Mouse (Mus musculus): ENCODE data around the gene Fam149a. TPM values are rescaled to one million over a fixed set of nuclear protein-coding genes. Genes with fewer than 3 reads are reported as not detected.
A peak's percentile ranks its signal among the peaks of the same experiment; 100 is the strongest.

Fam149a gene
- polyA plus RNA-seq, 1 experiment from 2014 or later = 4.0 TPM

DNA sequence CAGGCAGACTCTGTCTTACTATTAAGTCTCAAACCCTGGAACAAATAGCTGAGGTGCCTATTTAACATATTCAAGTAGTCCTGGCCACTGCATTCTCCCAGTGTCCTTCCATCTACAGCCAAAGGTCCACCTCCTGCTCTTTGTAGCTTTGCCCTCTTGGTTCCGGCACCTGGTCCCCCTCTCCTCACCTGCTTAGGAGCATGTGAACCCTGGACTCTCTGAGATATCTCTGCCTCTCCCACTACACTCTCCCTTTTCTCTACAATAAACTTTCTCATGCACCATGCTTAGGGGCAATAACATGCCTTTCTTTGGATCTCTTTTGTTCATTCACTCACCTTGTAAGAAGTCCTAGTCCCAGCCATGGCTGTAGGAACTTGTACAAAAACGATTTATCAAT, 60.7 kb downstream of the Fam149a start:
- ATAC-seq (no peak), DNase-seq (ENCODE audit: low spot score) (no peak)
- H3K4me3 ChIP-seq (ENCODE audit: low read depth, low read length) = no peak overlapping the region
- H3K27ac ChIP-seq (ENCODE audit: low read depth, low read length) = no peak overlapping the region
- H3K27me3 ChIP-seq (replicated peaks; ENCODE audit: control insufficient read depth, insufficient read depth, low read length) = no peaks in the 10 kb centered on the region
- no peaks in the 10 kb centered on the region for H3K9me3 ChIP-seq (replicated peaks; ENCODE audit: control insufficient read depth, low read length)
- no peaks in the 10 kb centered on the region for H3K4me1 ChIP-seq (ENCODE audit: control insufficient read depth, insufficient read depth, low read length)
- WGBS = 89% methylated on average over 2 of the region's 2 CpGs
- H3K9ac ChIP-seq (ENCODE audit: low read length) = no peak overlapping the region
- no peak overlapping the region for H3K4me2 ChIP-seq (ENCODE audit: low read length)
- no peaks in the 10 kb centered on the region for H3K36me3 ChIP-seq (ENCODE audit: control insufficient read depth, insufficient read depth, low read length)

- Histone ChIP-seq H3K4me1 (ENCODE audit: control insufficient read depth, insufficient read depth, low read length) (no peaks in the 10 kb centered on the region), H3K27me3 (replicated peaks; ENCODE audit: control insufficient read depth, insufficient read depth, low read length) (no peaks in the 10 kb centered on the region), H3K9me3 (replicated peaks; ENCODE audit: control insufficient read depth, low read length) (no peaks in the 10 kb centered on the region), H3K27ac (ENCODE audit: low read depth, low read length) (no peak overlapping the region), H3K4me3 (ENCODE audit: low read depth, low read length) (no peak overlapping the region), H3K36me3 (ENCODE audit: control insufficient read depth, insufficient read depth, low read length) (no peaks in the 10 kb centered on the region), H3K4me2 (ENCODE audit: low read length) (no peak overlapping the region), H3K9ac (ENCODE audit: low read length) (no peak overlapping the region)
- ATAC-seq (no peak), DNase-seq (ENCODE audit: low spot score) (no peak)
- WGBS = 80% methylated on average over 1 of the region's 1 CpGs
Measured at GRCm38 (mm10) chr8:45320930-45321329, 61.2 kb downstream of the Fam149a start.

GRCm38 (mm10) chr8:45310967-45311366, 71.1 kb downstream of the Fam149a start:
- DNase-seq (ENCODE audit: low spot score) = no peak
- no peak overlapping the region for H3K4me2 ChIP-seq (ENCODE audit: low read length)
- H3K9me3 ChIP-seq (replicated peaks; ENCODE audit: control insufficient read depth, low read length) = no peaks in the 10 kb centered on the region
- 87% methylated on average over 4 of the region's 4 CpGs for WGBS
- ATAC-seq = no peak
- no peaks in the 10 kb centered on the region for H3K4me1 ChIP-seq (ENCODE audit: control insufficient read depth, insufficient read depth, low read length)
- no peak overlapping the region for H3K9ac ChIP-seq (ENCODE audit: low read length)
- H3K36me3 ChIP-seq (ENCODE audit: control insufficient read depth, insufficient read depth, low read length) = no peaks in the 10 kb centered on the region
- no peaks in the 10 kb centered on the region for H3K27me3 ChIP-seq (replicated peaks; ENCODE audit: control insufficient read depth, insufficient read depth, low read length)
- H3K4me3 ChIP-seq (ENCODE audit: low read depth, low read length) = no peak overlapping the region
- H3K27ac ChIP-seq (ENCODE audit: low read depth, low read length) = no peak overlapping the region

DNA sequence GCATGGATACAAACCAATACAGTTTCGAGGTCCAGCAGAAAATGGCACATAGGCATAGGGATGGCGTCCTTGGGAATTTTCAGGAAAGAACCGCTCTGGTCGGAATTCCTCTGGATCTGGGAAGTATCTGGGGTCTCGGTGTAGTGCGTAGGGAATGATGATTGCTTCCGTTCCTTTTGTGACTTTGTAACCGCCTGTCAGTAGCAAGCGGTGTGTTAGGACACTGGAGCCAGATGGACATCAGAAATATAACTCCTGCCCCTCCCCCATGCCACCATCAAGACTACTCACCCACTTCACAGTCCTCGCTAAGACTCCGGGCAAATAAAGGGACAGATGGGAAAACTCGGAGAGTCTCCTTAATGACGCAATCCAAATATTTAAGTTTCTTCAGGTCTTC, 73.7 kb downstream of the Fam149a start, which contains the start of gene Gm45753:
Gene Gm45753 (minus strand): TSS at position 101 of the 400 bp plus-strand sequence.
- WGBS = 94% methylated on average over 13 of the region's 13 CpGs
- no peaks in the 10 kb centered on the region for H3K9me3 ChIP-seq (replicated peaks; ENCODE audit: control insufficient read depth, low read length)

DNA sequence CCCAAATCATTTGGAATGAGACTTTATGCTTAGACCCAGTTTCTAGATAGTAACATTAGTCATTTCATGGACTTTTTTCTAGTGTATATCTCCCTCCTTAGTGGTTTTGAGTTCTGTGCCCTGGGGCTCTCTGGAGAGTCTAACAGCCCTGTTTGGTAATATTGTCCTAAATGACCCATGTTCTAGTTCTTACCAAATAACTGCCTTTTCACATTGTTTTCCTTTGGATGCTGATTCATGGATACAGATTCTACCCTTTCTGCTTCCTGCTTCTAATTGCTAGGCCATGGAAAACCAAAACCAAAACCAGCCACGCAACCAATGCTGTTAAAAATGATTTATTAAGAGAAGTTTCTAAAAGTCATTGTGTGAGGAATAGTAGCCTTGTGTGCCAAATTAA, 76.6 kb downstream of the Fam149a start:
- H3K27me3 ChIP-seq (replicated peaks; ENCODE audit: control insufficient read depth, insufficient read depth, low read length) = no peaks in the 10 kb centered on the region
- no peaks in the 10 kb centered on the region for H3K36me3 ChIP-seq (ENCODE audit: control insufficient read depth, insufficient read depth, low read length)
- H3K4me1 ChIP-seq (ENCODE audit: control insufficient read depth, insufficient read depth, low read length) = no peaks in the 10 kb centered on the region
- H3K9ac ChIP-seq (ENCODE audit: low read length) = no peak overlapping the region
- 83% methylated on average over 1 of the region's 1 CpGs for WGBS
- H3K27ac ChIP-seq (ENCODE audit: low read depth, low read length) = no peak overlapping the region
- DNase-seq (ENCODE audit: low spot score) (no peak), ATAC-seq (no peak)
- H3K9me3 ChIP-seq (replicated peaks; ENCODE audit: control insufficient read depth, low read length) = no peaks in the 10 kb centered on the region
- no peak overlapping the region for H3K4me3 ChIP-seq (ENCODE audit: low read depth, low read length)
- no peak overlapping the region for H3K4me2 ChIP-seq (ENCODE audit: low read length)

More for the DNA sequence above, 73.7 kb downstream of the Fam149a start, which contains the start of gene Gm45753:
- Histone ChIP-seq H3K4me1 (ENCODE audit: control insufficient read depth, insufficient read depth, low read length) (no peaks in the 10 kb centered on the region), H3K4me3 (ENCODE audit: low read depth, low read length) (no peak within 1 kb of the TSS), H3K36me3 (ENCODE audit: control insufficient read depth, insufficient read depth, low read length) (no peaks in the 10 kb centered on the region), H3K27me3 (replicated peaks; ENCODE audit: control insufficient read depth, insufficient read depth, low read length) (no peaks in the 10 kb centered on the region), H3K4me2 (ENCODE audit: low read length) (no peak within 1 kb of the TSS), H3K27ac (ENCODE audit: low read depth, low read length) (no peak within 1 kb of the TSS), H3K9ac (ENCODE audit: low read length) (no peak within 1 kb of the TSS)
- DNase-seq (ENCODE audit: low spot score) = no peak
- no peak for ATAC-seq

- Histone ChIP-seq H3K9me3 (replicated peaks; ENCODE audit: control insufficient read depth, low read length) (no peaks in the 10 kb centered on the region), H3K36me3 (ENCODE audit: control insufficient read depth, insufficient read depth, low read length) (no peaks in the 10 kb centered on the region), H3K4me1 (ENCODE audit: control insufficient read depth, insufficient read depth, low read length) (no peaks in the 10 kb centered on the region), H3K4me3 (ENCODE audit: low read depth, low read length) (no peak overlapping the region), H3K9ac (ENCODE audit: low read length) (no peak overlapping the region), H3K27ac (ENCODE audit: low read depth, low read length) (no peak overlapping the region), H3K4me2 (ENCODE audit: low read length) (no peak overlapping the region), H3K27me3 (replicated peaks; ENCODE audit: control insufficient read depth, insufficient read depth, low read length) (no peaks in the 10 kb centered on the region)
- no peak for DNase-seq (ENCODE audit: low spot score)
- WGBS = 92% methylated on average over 3 of the region's 3 CpGs
- ATAC-seq = no peak
Measured at GRCm38 (mm10) chr8:45304354-45304753, 77.7 kb downstream of the Fam149a start.

GRCm38 (mm10) chr8:45302390-45302789, 79.7 kb downstream of the Fam149a start:
- H3K4me2 ChIP-seq (ENCODE audit: low read length) = no peak overlapping the region
- no peak overlapping the region for H3K27ac ChIP-seq (ENCODE audit: low read depth, low read length)
- no peak overlapping the region for H3K9ac ChIP-seq (ENCODE audit: low read length)
- no peaks in the 10 kb centered on the region for H3K9me3 ChIP-seq (replicated peaks; ENCODE audit: control insufficient read depth, low read length)
- peak; percentile 8 for DNase-seq (ENCODE audit: low spot score)
- H3K4me1 ChIP-seq (ENCODE audit: control insufficient read depth, insufficient read depth, low read length) = no peaks in the 10 kb centered on the region
- no peak for ATAC-seq
- no peak overlapping the region for H3K4me3 ChIP-seq (ENCODE audit: low read depth, low read length)
- no peaks in the 10 kb centered on the region for H3K27me3 ChIP-seq (replicated peaks; ENCODE audit: control insufficient read depth, insufficient read depth, low read length)
- 51% methylated on average over 8 of the region's 8 CpGs for WGBS
- no peaks in the 10 kb centered on the region for H3K36me3 ChIP-seq (ENCODE audit: control insufficient read depth, insufficient read depth, low read length)

GRCm38 (mm10) chr8:45295276-45295675, 86.8 kb downstream of the Fam149a start:
- Histone ChIP-seq H3K9me3 (replicated peaks; ENCODE audit: control insufficient read depth, low read length) (no peaks in the 10 kb centered on the region), H3K27me3 (replicated peaks; ENCODE audit: control insufficient read depth, insufficient read depth, low read length) (no peaks in the 10 kb centered on the region), H3K9ac (ENCODE audit: low read length) (no peak overlapping the region), H3K27ac (ENCODE audit: low read depth, low read length) (no peak overlapping the region), H3K36me3 (ENCODE audit: control insufficient read depth, insufficient read depth, low read length) (no peaks in the 10 kb centered on the region), H3K4me3 (ENCODE audit: low read depth, low read length) (no peak overlapping the region), H3K4me1 (ENCODE audit: control insufficient read depth, insufficient read depth, low read length) (no peaks in the 10 kb centered on the region), H3K4me2 (ENCODE audit: low read length) (no peak overlapping the region)
- no peak for ATAC-seq
- no peak for DNase-seq (ENCODE audit: low spot score)
- 90% methylated on average over 6 of the region's 6 CpGs for WGBS

GRCm38 (mm10) chr8:45294687-45295086, 87.4 kb downstream of the Fam149a start, which contains the start of gene Klkb1:
Gene Klkb1 (minus strand): TSS chr8:45294859.
- H3K9me3 ChIP-seq (replicated peaks; ENCODE audit: control insufficient read depth, low read length) = no peaks in the 10 kb centered on the region
- no peak within 1 kb of the TSS for H3K9ac ChIP-seq (ENCODE audit: low read length)
- H3K4me1 ChIP-seq (ENCODE audit: control insufficient read depth, insufficient read depth, low read length) = no peaks in the 10 kb centered on the region
- H3K4me3 ChIP-seq (ENCODE audit: low read depth, low read length) = no peak within 1 kb of the TSS
- H3K27me3 ChIP-seq (replicated peaks; ENCODE audit: control insufficient read depth, insufficient read depth, low read length) = no peaks in the 10 kb centered on the region
- ATAC-seq (no peak), DNase-seq (ENCODE audit: low spot score) (no peak)
- 95% methylated on average over 7 of the region's 7 CpGs for WGBS
- no peak within 1 kb of the TSS for H3K4me2 ChIP-seq (ENCODE audit: low read length)
- H3K27ac ChIP-seq (ENCODE audit: low read depth, low read length) = no peak within 1 kb of the TSS
- no peaks in the 10 kb centered on the region for H3K36me3 ChIP-seq (ENCODE audit: control insufficient read depth, insufficient read depth, low read length)

All from forebrain, embryonic 14.5 days (tissue).